Mouse (Mus musculus) kidney, postnatal 0 days (tissue): ENCODE measurements around the gene Shank2. TPM values are rescaled to one million over a fixed set of nuclear protein-coding genes. Genes with fewer than 3 reads are reported as not detected.

Experiments used
- ATAC-seq: fragments of 200-750 bp; cut with Nextera tagmentation; replicated peaks from 2 replicates; pipeline ENCODE4 v1.8.0; 2017; ENCODE audit warnings: low read depth, moderate number of reproducible peaks, moderate TSS enrichment, moderate library complexity; ENCODE audit not compliant: low FRiP score
- DNase-seq: peaks from one replicate; pipeline ENCODE4 v3.0.0-alpha.2; 2016; ENCODE audit warnings: low spot score
- H3K27ac ChIP-seq: fragments of 300-500 bp; sonication (generic); 2 replicates; pipeline ENCODE4 v1.5.1; 2014; ENCODE audit warnings: mild to moderate bottlenecking
- H3K27me3 ChIP-seq: fragments of 300-500 bp; sonication (generic); 2 replicates; pipeline ENCODE4 v1.6.1; 2014; ENCODE audit warnings: low read length, mixed read lengths; ENCODE audit not compliant: insufficient read depth
- H3K36me3 ChIP-seq: fragments of 300-500 bp; sonication (generic); 2 replicates; pipeline ENCODE4 v1.6.1; 2014; ENCODE audit warnings: low read length, mixed read lengths; ENCODE audit not compliant: insufficient read depth
- H3K4me1 ChIP-seq: fragments of 300-500 bp; sonication (generic); replicated peaks from 2 replicates; pipeline ENCODE4 v1.6.1; 2014; ENCODE audit warnings: antibody characterized with exemption, low read length, mixed read lengths; ENCODE audit not compliant: insufficient read depth
- H3K4me2 ChIP-seq: fragments of 300-500 bp; sonication (generic); 2 replicates; pipeline ENCODE4 v1.6.1; 2014; ENCODE audit warnings: mild to moderate bottlenecking, low read length, moderate library complexity, mixed read lengths
- H3K4me3 ChIP-seq: fragments of 300-500 bp; sonication (generic); replicated peaks from 2 replicates; pipeline ENCODE4 v1.5.1; 2014; ENCODE audit warnings: low read depth, low read length
- H3K9ac ChIP-seq: fragments of 300-500 bp; sonication (generic); 2 replicates; pipeline ENCODE4 v1.6.1; 2014; ENCODE audit warnings: low read depth, low read length
- H3K9me3 ChIP-seq: fragments of 300-500 bp; sonication (generic); replicated peaks from 2 replicates; pipeline ENCODE4 v1.6.1; 2016; ENCODE audit warnings: low read length, inconsistent platforms, mixed read lengths
- CTCF ChIP-seq: IDR thresholded peaks from 2 replicates; pipeline ENCODE4 v1.5.1; 2016; ENCODE audit warnings: antibody characterized with exemption, low read depth, mild to moderate bottlenecking, moderate library complexity
- WGBS: fragments of 180-500 bp; shearing (Covaris S2); extraction: QIAGEN DNeasy Blood & Tissue Kit; methylation state at CpG from one replicate; pipeline ENCODE4 v1.1.7; 2014; 5-methylcytosine and 5-hydroxymethylcytosine counted together
- polyA plus RNA-seq: library from polyadenylated mRNA; unstranded; fragments of >200 nt; fragmentation: Nextera tagmentation; extraction: Ambion mirVana; gene quantifications from 2 replicates; pipeline ENCODE4 v1.2.1, GENCODE M21; 2015

Shank2 gene
- polyA plus RNA-seq, 1 experiment from 2014 or later: 2.6 TPM

- no peaks in the 10 kb centered on the region for H3K9me3 ChIP-seq
- H3K36me3 ChIP-seq: peaks cover 82% of the 10 kb centered on the region
- H3K27ac ChIP-seq: no peak overlapping the region
- no peak for TF ChIP-seq CTCF
- DNase-seq (no peak), ATAC-seq (no peak)
- H3K4me2 ChIP-seq: no peak overlapping the region
- no peaks in the 10 kb centered on the region for H3K4me1 ChIP-seq
- H3K27me3 ChIP-seq: no peaks in the 10 kb centered on the region
- no peak overlapping the region for H3K4me3 ChIP-seq
- H3K9ac ChIP-seq: no peak overlapping the region
- WGBS: 87% methylated on average over 9 of the region's 9 CpGs
Observed at GRCm38 (mm10) chr7:144450661-144451060, 448.9 kb downstream of the Shank2 start.

DNA sequence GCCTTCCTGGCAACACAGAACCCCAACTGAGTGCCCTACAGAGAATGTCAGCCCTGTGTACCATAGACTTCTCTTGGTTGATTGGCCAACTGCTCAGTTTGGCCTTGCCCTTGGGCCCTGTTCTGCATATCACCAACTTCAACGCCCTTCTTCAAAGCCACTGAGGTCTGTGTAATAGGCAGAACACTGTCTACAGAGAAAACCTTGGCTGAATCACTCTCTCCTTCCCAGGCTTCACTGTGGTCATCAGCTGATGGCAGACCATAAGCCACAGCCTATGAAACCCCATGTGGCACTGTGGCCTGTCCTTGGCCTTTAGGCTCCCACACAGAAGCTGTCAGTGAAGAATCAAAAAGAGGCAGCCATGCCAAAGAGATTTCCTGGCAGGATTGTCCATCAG is 457.2 kb downstream of the Shank2 start:
- H3K27me3 ChIP-seq: no peaks in the 10 kb centered on the region
- H3K9me3 ChIP-seq: no peaks in the 10 kb centered on the region
- no peak overlapping the region for H3K4me3 ChIP-seq
- DNase-seq (no peak), ATAC-seq (no peak)
- H3K27ac ChIP-seq: no peak overlapping the region
- TF ChIP-seq CTCF: no peak
- no peaks in the 10 kb centered on the region for H3K4me1 ChIP-seq
- H3K9ac ChIP-seq: no peak overlapping the region
- peaks cover 88% of the 10 kb centered on the region for H3K36me3 ChIP-seq
- no peak overlapping the region for H3K4me2 ChIP-seq
- 93% methylated on average over 1 of the region's 1 CpGs for WGBS

- ATAC-seq: no peak
- Histone ChIP-seq H3K4me1 (no peaks in the 10 kb centered on the region), H3K36me3 (peaks cover 85% of the 10 kb centered on the region), H3K27me3 (no peaks in the 10 kb centered on the region), H3K4me2 (no peak overlapping the region), H3K9ac (no peak overlapping the region), H3K4me3 (no peak overlapping the region), H3K27ac (no peak overlapping the region), H3K9me3 (no peaks in the 10 kb centered on the region)
- TF ChIP-seq CTCF: no peak
- WGBS: 92% methylated on average over 6 of the region's 6 CpGs
- no peak for DNase-seq
Observed at GRCm38 (mm10) chr7:144461246-144461902, 459.6 kb downstream of the Shank2 start.

DNA sequence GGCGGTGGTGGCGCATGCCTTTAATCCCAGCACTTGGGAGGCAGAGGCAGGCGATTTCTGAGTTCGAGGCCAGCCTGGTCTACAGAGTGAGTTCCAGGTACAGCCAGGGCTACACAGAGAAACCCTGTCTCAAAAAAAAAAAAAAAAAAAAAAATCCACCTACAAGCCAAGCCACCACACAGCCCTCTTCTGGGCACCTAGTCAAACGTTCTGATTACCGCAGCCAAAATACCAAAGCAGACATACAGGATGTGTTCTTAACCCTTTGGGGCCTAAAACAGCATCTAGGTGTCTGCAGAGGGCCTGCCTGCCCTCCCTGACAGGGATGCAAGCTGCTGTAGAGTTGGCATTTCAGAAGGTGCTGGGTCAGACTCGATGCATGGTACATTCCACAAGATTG is 460.8 kb downstream of the Shank2 start:
- Histone ChIP-seq H3K27ac (no peak overlapping the region), H3K9me3 (no peaks in the 10 kb centered on the region), H3K4me3 (no peak overlapping the region), H3K9ac (no peak overlapping the region), H3K27me3 (no peaks in the 10 kb centered on the region), H3K4me1 (no peaks in the 10 kb centered on the region), H3K36me3 (peaks cover 73% of the 10 kb centered on the region), H3K4me2 (no peak overlapping the region)
- 83% methylated on average over 7 of the region's 7 CpGs for WGBS
- DNase-seq: no peak
- no peak for ATAC-seq
- TF ChIP-seq CTCF: no peak

GRCm38 (mm10) chr7:144468741-144469140 is 467.0 kb downstream of the Shank2 start:
- no peaks in the 10 kb centered on the region for H3K27me3 ChIP-seq
- H3K4me2 ChIP-seq: peak overlapping the region; percentile 76; the same call in 1 of the 2 replicates
- H3K4me1 ChIP-seq: peaks cover 18% of the 10 kb centered on the region
- ATAC-seq: no peak
- peaks cover 20% of the 10 kb centered on the region; the same call in 1 of the 2 replicates for H3K36me3 ChIP-seq
- H3K27ac ChIP-seq: peak overlapping the region; percentile 93
- DNase-seq: no peak
- 0 out of 2 replicates have a peak overlapping the region, but pooled peaks have one; percentile 94 for H3K4me3 ChIP-seq
- H3K9me3 ChIP-seq: no peaks in the 10 kb centered on the region
- peak overlapping the region; percentile 99; the same call in 1 of the 2 replicates for H3K9ac ChIP-seq
- WGBS: 73% methylated on average over 5 of the region's 5 CpGs
- no peak for TF ChIP-seq CTCF

DNA sequence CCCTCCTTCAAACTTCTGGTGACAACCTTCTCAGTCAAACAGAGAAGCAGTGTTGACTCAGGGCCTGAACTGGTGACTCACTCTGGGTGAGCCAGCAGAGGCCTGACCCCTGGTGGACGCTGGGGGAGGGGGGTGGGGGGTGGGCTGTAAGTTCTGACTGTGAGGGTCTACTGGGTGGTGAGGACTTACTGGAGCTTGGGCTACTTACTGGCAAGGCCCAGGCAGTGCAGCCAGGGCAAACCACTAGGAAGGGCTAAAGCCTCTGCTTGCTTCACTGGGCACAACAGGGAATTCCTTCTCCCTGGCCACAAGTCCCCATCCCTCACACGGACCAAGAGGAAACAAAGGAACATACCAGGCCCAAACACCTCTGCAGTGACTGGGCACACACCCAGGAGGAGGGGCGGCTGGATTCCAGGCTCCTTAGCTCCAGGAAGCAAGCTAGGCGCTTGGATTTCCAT is 467.5 kb downstream of the Shank2 start:
- H3K4me1 ChIP-seq: peaks cover 18% of the 10 kb centered on the region
- H3K9ac ChIP-seq: peak overlapping the region; percentile 99
- ATAC-seq (peak; percentile 38), DNase-seq (peak; percentile 64)
- peak overlapping the region; percentile 94 for H3K4me3 ChIP-seq
- H3K27ac ChIP-seq: peak overlapping the region; percentile 93
- no peaks in the 10 kb centered on the region for H3K27me3 ChIP-seq
- no peaks in the 10 kb centered on the region for H3K9me3 ChIP-seq
- TF ChIP-seq CTCF: peak; percentile 37; the same call in 1 of the 2 replicates
- peak overlapping the region; percentile 76 for H3K4me2 ChIP-seq
- H3K36me3 ChIP-seq: peaks cover 15% of the 10 kb centered on the region; the same call in 1 of the 2 replicates
- WGBS: 16% methylated on average over 4 of the region's 4 CpGs
